Mouse (Mus musculus): ENCODE measurements around the gene Zfp712.

Zfp712 gene

GRCm38 (mm10) chr13:67060786-67061358, at the start of gene Zfp712:
TSS of gene Zfp712 (minus strand) at chr13:67061170.
- peak; percentile 91 for DNase-seq

- DNase-seq: peak; percentile 76
Measured at GRCm38 (mm10) chr13:67108821-67109206, 47.8 kb upstream of the Zfp712 start.

- DNase-seq: peak; percentile 92
Measured at GRCm38 (mm10) chr13:67108194-67108820, 47.3 kb upstream of the Zfp712 start, which contains the start of gene Gm28557. TSS of gene Gm28557 (minus strand) at chr13:67108604.

GRCm38 (mm10) chr13:67107681-67108080, 46.7 kb upstream of the Zfp712 start:
- DNase-seq: no peak

- DNase-seq: no peak
Measured at GRCm38 (mm10) chr13:67097876-67098275, 36.9 kb upstream of the Zfp712 start, which contains the start of gene Zfp708. TSS of gene Zfp708 (minus strand) at chr13:67097976.

- DNase-seq: no peak
Measured at GRCm38 (mm10) chr13:67090154-67090553, 29.2 kb upstream of the Zfp712 start.

- no peak for DNase-seq
Measured at GRCm38 (mm10) chr13:67081946-67082345, 21.0 kb upstream of the Zfp712 start.

GRCm38 (mm10) chr13:67081142-67081713, 20.3 kb upstream of the Zfp712 start:
- DNase-seq: peak; percentile 62

- DNase-seq: no peak
Measured at GRCm38 (mm10) chr13:67077244-67077643, 16.3 kb upstream of the Zfp712 start.

- DNase-seq: no peak
Measured at GRCm38 (mm10) chr13:67072786-67073185, 11.8 kb upstream of the Zfp712 start.

GRCm38 (mm10) chr13:67065386-67065785, 4.4 kb upstream of the Zfp712 start:
- no peak for DNase-seq

- no peak for DNase-seq
Measured at GRCm38 (mm10) chr13:67062427-67062826, 1.5 kb upstream of the Zfp712 start.

GRCm38 (mm10) chr13:67060161-67060785, 697 bp downstream of the Zfp712 start:
- peak; percentile 10 for DNase-seq
